Mouse (Mus musculus) MEL (cell line): Measurements from ENCODE around the gene Ift20.

Experiments used
- BHLHE40 ChIP-seq: IDR thresholded peaks from 2 replicates; pipeline ENCODE4 v1.6.1; 2012; ENCODE audit warnings: low read depth, mild to moderate bottlenecking, inconsistent platforms, low read length, improper control_type of control experiment, borderline replicate concordance
- CTCF ChIP-seq, 3 experiments: IDR thresholded peaks in 2 of 3; conservative IDR thresholded peaks in 1 of 3; 2 replicates each; pipeline ENCODE4 v1.5.1; 2011 to 2012; ENCODE audit warnings: low read length in 3 of 3, low read depth in 2 of 3, mild to moderate bottlenecking in 2 of 3, improper control_type of control experiment in 1 of 3, inconsistent platforms in 1 of 3, mixed read lengths in 1 of 3, moderate library complexity in 1 of 3; ENCODE audit not compliant: control insufficient read depth in 1 of 3, insufficient read depth in 1 of 3, poor library complexity in 1 of 3, severe bottlenecking in 1 of 3
- E2F4 ChIP-seq: IDR thresholded peaks from 2 replicates; pipeline ENCODE4 v1.6.1; 2011; ENCODE audit warnings: low read depth, low read length, improper control_type of control experiment, borderline replicate concordance
- ELF1 ChIP-seq: IDR thresholded peaks from 2 replicates; pipeline ENCODE4 v1.6.1; 2014; ENCODE audit warnings: low read depth, mild to moderate bottlenecking, inconsistent platforms, low read length, improper control_type of control experiment, moderate library complexity
- HCFC1 ChIP-seq: IDR thresholded peaks from 2 replicates; pipeline ENCODE4 v1.6.1; 2012; ENCODE audit warnings: low read depth, mild to moderate bottlenecking, inconsistent platforms, low read length, improper control_type of control experiment, moderate library complexity
- MEF2A ChIP-seq: IDR thresholded peaks from 2 replicates; pipeline ENCODE4 v1.6.1; 2014; ENCODE audit warnings: low read depth, mild to moderate bottlenecking, inconsistent platforms, low read length, improper control_type of control experiment; ENCODE audit not compliant: poor library complexity, insufficient replicate concordance, severe bottlenecking; ENCODE audit errors: extremely low read depth
- MYB ChIP-seq: IDR thresholded peaks from 2 replicates; pipeline ENCODE4 v1.6.1; 2011; ENCODE audit warnings: mild to moderate bottlenecking, low read depth, low read length, improper control_type of control experiment
- POLR2A ChIP-seq, 2 experiments: IDR thresholded peaks; 2 replicates each; pipeline ENCODE4 v1.6.1; 2011 to 2012; ENCODE audit warnings: low read length in 2 of 2, mild to moderate bottlenecking in 2 of 2, control low read depth in 1 of 2, improper control_type of control experiment in 1 of 2, low read depth in 1 of 2, moderate library complexity in 1 of 2; ENCODE audit not compliant: control insufficient read depth in 1 of 2, insufficient read depth in 1 of 2, poor library complexity in 1 of 2
- POLR2AphosphoS2 ChIP-seq: IDR thresholded peaks from 2 replicates; pipeline ENCODE4 v1.6.1; 2011; ENCODE audit warnings: low read length, improper control_type of control experiment
- SMC3 ChIP-seq: IDR thresholded peaks from 2 replicates; pipeline ENCODE4 v1.6.1; 2011; ENCODE audit warnings: low read depth, low read length, improper control_type of control experiment
- ZKSCAN1 ChIP-seq: IDR thresholded peaks from 2 replicates; pipeline ENCODE4 v1.6.1; 2012; ENCODE audit warnings: low read depth, mild to moderate bottlenecking, inconsistent platforms, low read length, improper control_type of control experiment, moderate library complexity
- ZNF384 ChIP-seq: IDR thresholded peaks from 2 replicates; pipeline ENCODE4 v1.6.1; 2012; ENCODE audit warnings: low read depth, mild to moderate bottlenecking, inconsistent platforms, low read length, improper control_type of control experiment

DNA sequence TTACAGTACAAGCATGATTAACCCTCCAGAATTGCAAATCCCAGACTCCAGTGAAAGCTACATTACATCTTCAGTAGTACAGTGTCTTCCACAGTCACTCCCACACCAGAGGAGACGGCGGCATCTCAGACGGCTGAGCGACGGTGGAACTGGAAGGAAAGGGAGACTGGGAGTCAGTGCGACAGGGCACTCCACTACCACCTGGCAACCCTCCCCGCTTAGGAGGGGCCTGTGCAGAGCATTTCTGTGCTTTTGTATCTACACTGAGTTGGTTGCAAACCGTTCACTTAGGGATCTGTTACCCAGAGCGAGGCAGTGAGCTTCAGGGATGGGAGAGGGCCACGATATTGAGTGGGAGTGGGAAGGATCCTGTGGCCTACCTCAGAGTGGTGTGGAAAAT, 32.7 kb downstream of the Ift20 start:
- TF ChIP-seq POLR2AphosphoS2 (no peak), E2F4 (no peak), CTCF (IDR thresholded peaks at IDR 0.05 in 2 of 3, conservative IDR thresholded peaks at IDR 0.05 in 1 of 3; ENCODE audit: control insufficient read depth in 1 of 3, insufficient read depth in 1 of 3, low read depth in 2 of 3, low read length in 3 of 3, poor library complexity in 1 of 3, severe bottlenecking in 1 of 3) (no peak), ELF1 (no peak), ZNF384 (no peak), MEF2A (no peak), HCFC1 (no peak), POLR2A (IDR thresholded peaks at IDR 0.05; ENCODE audit: control insufficient read depth in 1 of 2, insufficient read depth in 1 of 2, low read depth in 1 of 2, low read length in 2 of 2, poor library complexity in 1 of 2) (no peak), SMC3 (no peak), ZKSCAN1 (no peak), BHLHE40 (no peak), MYB (no peak)
